Mouse (Mus musculus): Measurements from ENCODE around the gene Trim54. TPM values are rescaled to one million over a fixed set of nuclear protein-coding genes. Genes with fewer than 3 reads are reported as not detected.

The Trim54 gene
- polyA plus RNA-seq, 1 experiment: not detected

DNA sequence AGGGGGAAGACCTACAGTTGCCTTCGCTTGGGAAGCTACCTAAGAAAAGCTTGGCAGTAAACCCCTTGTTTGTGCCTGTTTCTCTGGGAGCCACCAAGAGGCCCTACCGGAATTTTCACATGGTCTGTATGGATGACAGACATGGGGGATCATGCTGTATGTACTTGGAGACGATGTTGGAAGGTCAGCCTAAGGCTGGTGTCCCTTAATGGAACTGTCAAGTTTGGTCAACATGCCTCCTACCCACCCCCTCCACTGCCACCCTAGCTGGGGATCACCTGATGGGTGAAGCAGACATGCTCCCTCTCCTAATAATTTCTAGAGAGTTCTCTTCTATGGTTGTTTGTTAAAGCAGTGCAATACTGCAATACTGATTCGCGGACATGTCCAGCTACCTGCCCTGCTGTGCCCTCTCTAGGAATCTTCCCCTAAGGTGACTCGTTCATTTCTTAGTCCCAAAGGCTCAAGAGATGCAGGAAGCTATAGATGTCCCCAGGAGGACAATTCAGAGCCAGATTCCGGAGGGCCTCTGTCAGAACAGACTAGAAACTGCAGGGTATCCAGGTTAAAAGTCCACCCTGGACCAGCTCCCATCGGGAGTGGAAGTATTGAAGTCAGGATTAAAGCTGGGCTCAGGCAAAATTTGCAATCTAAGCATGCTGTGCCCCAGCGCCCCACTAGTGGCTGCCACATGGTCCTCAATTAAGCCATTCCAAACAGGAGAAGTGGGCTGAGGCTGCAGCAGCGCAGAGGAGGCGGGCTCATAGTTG is 20.6 kb upstream of the Trim54 start:
- no peak for TF ChIP-seq POLR2A (IDR thresholded peaks at IDR 0.05; ENCODE audit: borderline replicate concordance, low read depth, low read length)
- TF ChIP-seq CTCF (IDR thresholded peaks at IDR 0.05; ENCODE audit: low read depth, low read length): no peak
- H3K4me1 ChIP-seq (ENCODE audit: control insufficient read depth, insufficient read depth, low read length): peaks cover 2% of the 10 kb centered on the region; the same call in 1 of the 2 replicates
- H3K27ac ChIP-seq (ENCODE audit: insufficient read depth, low read depth, low read length): no peak overlapping the region
- peak overlapping the region; percentile 50 for H3K4me3 ChIP-seq (ENCODE audit: insufficient read depth, low read length)

DNA sequence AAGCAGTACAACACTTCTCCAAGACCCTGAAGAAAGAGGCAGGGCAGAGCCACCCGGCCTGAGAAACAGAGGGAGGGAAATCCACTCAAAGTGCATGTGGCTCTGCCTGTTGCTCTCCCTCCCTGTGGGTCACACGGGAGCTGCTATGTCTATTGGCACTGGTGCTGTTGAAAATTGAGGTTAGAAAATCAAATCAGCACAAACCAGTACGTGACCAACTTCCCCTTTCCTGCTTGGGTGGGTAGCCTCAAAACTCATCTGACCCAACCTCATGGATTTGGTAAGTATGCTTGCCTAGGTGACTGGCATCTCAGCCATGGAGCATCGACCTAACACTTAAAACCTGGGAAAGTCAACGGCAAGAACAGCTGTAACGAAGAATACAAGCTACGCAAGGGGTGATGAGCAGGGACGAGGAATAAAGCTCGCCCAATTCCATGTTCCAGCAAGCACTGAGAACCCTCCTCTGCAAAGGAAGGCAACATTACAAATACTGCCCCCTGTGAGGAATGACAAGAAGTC is 10.6 kb upstream of the Trim54 start, which contains the start of gene Dnajc5g:
Gene Dnajc5g (plus strand): TSS at position 472 of the 522 bp plus-strand sequence.
- no peak within 1 kb of the TSS for H3K4me3 ChIP-seq (ENCODE audit: insufficient read depth, low read length)
- H3K27ac ChIP-seq (ENCODE audit: insufficient read depth, low read depth, low read length): no peak within 1 kb of the TSS
- TF ChIP-seq CTCF (IDR thresholded peaks at IDR 0.05; ENCODE audit: low read depth, low read length) (no peak), POLR2A (IDR thresholded peaks at IDR 0.05; ENCODE audit: borderline replicate concordance, low read depth, low read length) (no peak)
- no peaks in the 10 kb centered on the region for H3K4me1 ChIP-seq (ENCODE audit: control insufficient read depth, insufficient read depth, low read length)

DNA sequence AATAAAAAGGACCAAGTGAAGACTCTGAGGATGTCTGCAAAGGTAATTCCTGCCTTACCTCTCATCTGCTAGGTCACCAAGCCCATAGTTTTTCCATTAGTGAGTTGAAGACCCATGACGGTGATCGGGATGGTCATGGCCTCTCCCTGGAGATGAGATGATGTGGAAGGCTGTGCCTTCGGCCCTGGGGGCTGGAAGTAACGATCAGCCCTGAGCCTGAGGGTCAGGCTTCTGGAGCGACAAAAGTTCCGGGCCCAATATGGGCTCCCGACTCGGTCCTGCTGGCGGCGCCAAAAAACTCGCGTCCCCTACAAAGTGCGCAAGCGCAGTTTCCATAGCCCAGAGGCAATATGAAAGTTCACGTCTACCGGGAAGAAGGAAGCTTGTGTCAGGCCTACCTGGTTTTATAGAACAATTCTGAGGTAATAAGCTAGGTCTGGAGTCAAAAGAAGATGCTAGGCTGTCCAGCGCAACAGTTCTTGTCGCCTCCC is 8.5 kb upstream of the Trim54 start, which contains the start of gene Slc30a3:
Gene Slc30a3 (minus strand): TSS at position 238 of the 491 bp plus-strand sequence.
- no peak for TF ChIP-seq POLR2A (IDR thresholded peaks at IDR 0.05; ENCODE audit: borderline replicate concordance, low read depth, low read length)
- TF ChIP-seq CTCF (IDR thresholded peaks at IDR 0.05; ENCODE audit: low read depth, low read length): no peak
- no peak within 1 kb of the TSS for H3K27ac ChIP-seq (ENCODE audit: insufficient read depth, low read depth, low read length)
- H3K4me1 ChIP-seq (ENCODE audit: control insufficient read depth, insufficient read depth, low read length): no peaks in the 10 kb centered on the region
- H3K4me3 ChIP-seq (ENCODE audit: insufficient read depth, low read length): no peak within 1 kb of the TSS

DNA sequence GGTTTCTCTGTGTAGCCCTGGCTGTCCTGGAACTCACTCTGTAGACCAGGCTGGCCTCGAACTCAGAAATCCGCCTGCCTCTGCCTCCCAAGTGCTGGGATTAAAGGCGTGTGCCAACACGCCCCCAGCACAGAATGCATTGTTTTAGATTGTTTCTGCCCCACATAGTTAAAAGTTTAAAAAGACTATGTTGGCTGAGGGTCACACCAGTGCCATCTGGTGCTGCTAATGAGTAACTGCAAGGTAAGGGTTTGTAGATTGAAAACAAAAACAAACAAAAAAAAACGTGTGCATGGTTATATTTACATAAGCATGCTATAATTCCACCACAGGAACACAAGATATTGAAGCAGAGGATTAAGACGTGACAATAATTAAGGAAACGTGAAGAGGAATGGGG is 5.7 kb upstream of the Trim54 start:
- Histone ChIP-seq H3K27ac (ENCODE audit: insufficient read depth, low read depth, low read length) (no peak overlapping the region), H3K4me3 (ENCODE audit: insufficient read depth, low read length) (no peak overlapping the region), H3K4me1 (ENCODE audit: control insufficient read depth, insufficient read depth, low read length) (no peaks in the 10 kb centered on the region)
- no peak for TF ChIP-seq POLR2A (IDR thresholded peaks at IDR 0.05; ENCODE audit: borderline replicate concordance, low read depth, low read length)
- TF ChIP-seq CTCF (IDR thresholded peaks at IDR 0.05; ENCODE audit: low read depth, low read length): no peak

DNA sequence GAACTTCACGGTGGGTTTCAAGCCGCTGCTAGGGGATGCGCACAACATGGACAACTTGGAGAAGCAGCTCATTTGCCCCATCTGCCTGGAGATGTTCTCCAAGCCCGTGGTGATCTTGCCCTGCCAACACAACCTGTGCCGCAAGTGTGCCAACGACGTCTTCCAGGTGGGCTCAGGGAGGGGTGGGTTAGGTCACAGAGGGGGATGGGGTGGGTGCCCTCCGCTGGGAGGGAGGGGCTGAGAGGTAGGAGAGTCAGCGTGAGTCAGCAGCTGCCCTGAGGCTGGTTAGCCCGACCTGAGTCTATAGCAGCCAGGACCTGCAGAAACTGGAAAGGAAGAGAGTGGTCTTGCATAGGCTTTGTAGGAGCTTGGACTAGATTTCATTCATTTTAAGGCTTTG is 400 bp downstream of the Trim54 start:
- Histone ChIP-seq H3K27ac (ENCODE audit: insufficient read depth, low read depth, low read length) (no peak overlapping the region), H3K4me3 (ENCODE audit: insufficient read depth, low read length) (no peak overlapping the region), H3K4me1 (ENCODE audit: control insufficient read depth, insufficient read depth, low read length) (peaks cover 7% of the 10 kb centered on the region)
- no peak for TF ChIP-seq POLR2A (IDR thresholded peaks at IDR 0.05; ENCODE audit: borderline replicate concordance, low read depth, low read length)
- TF ChIP-seq CTCF (IDR thresholded peaks at IDR 0.05; ENCODE audit: low read depth, low read length): no peak

DNA sequence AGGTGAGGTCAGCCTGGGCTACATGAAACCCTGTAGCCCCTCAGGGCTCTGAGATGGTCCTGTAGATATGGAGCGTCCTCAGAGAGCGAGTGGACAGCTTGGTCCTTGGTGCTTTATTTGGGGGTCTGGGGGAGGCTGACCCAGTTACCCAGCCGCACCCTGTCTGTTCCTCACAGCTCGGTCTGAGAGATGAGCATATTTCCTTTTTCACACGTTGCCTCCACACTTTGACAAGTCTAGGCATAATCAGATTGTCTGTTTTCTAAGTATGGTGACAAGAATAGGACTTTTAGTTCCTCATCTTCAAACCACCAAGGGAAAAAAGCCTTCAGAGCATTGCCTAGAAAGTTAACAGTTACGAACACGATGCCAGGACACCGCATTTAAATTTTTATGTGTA is 4.6 kb downstream of the Trim54 start:
- peaks cover 7% of the 10 kb centered on the region for H3K4me1 ChIP-seq (ENCODE audit: control insufficient read depth, insufficient read depth, low read length)
- TF ChIP-seq POLR2A (IDR thresholded peaks at IDR 0.05; ENCODE audit: borderline replicate concordance, low read depth, low read length) (no peak), CTCF (IDR thresholded peaks at IDR 0.05; ENCODE audit: low read depth, low read length) (no peak)
- H3K27ac ChIP-seq (ENCODE audit: insufficient read depth, low read depth, low read length): no peak overlapping the region
- no peak overlapping the region for H3K4me3 ChIP-seq (ENCODE audit: insufficient read depth, low read length)

DNA sequence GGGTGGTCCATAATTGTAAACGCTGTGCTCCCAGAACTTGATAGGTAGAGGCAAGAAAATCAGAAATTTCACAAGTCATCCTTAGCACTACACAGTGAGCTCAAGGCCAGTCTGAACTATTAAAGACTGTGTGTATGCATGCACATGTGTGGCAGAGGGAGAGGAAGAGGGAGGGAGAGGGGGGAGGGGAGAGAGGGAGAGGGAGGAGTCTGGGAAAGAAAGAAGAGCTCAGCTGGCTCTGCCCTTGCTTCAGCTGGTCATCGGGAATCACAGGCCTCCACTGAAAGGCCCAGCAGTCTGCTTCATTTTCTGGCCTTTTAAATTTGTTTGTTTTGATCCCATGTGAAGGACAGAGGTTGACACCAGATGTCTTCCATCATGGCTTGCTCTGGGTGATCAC is 7.0 kb downstream of the Trim54 start:
- peaks cover 7% of the 10 kb centered on the region for H3K4me1 ChIP-seq (ENCODE audit: control insufficient read depth, insufficient read depth, low read length)
- TF ChIP-seq POLR2A (IDR thresholded peaks at IDR 0.05; ENCODE audit: borderline replicate concordance, low read depth, low read length): no peak
- no peak for TF ChIP-seq CTCF (IDR thresholded peaks at IDR 0.05; ENCODE audit: low read depth, low read length)
- no peak overlapping the region for H3K27ac ChIP-seq (ENCODE audit: insufficient read depth, low read depth, low read length)
- no peak overlapping the region for H3K4me3 ChIP-seq (ENCODE audit: insufficient read depth, low read length)

DNA sequence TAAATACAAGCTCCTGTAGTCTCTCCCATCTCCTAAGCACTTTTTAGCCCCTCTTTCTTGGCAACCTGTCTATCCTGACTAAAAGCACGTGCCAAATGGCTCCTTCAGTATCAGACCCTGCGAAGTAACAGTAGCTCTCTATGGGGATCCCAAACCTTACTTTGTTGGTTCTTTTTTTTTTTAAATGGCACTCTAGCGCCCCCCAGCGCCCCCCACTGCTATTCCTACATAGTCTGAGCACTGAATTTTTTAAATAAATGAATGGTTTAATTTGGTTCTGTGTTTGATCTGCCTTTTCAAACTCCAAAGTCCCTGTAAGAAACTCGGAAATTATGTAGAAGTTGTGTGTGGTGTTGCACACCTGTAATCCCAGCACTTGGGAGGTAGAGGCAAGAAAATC is 9.5 kb downstream of the Trim54 start:
- Histone ChIP-seq H3K4me1 (ENCODE audit: control insufficient read depth, insufficient read depth, low read length) (peaks cover 4% of the 10 kb centered on the region), H3K27ac (ENCODE audit: insufficient read depth, low read depth, low read length) (no peak overlapping the region), H3K4me3 (ENCODE audit: insufficient read depth, low read length) (no peak overlapping the region)
- TF ChIP-seq CTCF (IDR thresholded peaks at IDR 0.05; ENCODE audit: low read depth, low read length): no peak
- no peak for TF ChIP-seq POLR2A (IDR thresholded peaks at IDR 0.05; ENCODE audit: borderline replicate concordance, low read depth, low read length)

DNA sequence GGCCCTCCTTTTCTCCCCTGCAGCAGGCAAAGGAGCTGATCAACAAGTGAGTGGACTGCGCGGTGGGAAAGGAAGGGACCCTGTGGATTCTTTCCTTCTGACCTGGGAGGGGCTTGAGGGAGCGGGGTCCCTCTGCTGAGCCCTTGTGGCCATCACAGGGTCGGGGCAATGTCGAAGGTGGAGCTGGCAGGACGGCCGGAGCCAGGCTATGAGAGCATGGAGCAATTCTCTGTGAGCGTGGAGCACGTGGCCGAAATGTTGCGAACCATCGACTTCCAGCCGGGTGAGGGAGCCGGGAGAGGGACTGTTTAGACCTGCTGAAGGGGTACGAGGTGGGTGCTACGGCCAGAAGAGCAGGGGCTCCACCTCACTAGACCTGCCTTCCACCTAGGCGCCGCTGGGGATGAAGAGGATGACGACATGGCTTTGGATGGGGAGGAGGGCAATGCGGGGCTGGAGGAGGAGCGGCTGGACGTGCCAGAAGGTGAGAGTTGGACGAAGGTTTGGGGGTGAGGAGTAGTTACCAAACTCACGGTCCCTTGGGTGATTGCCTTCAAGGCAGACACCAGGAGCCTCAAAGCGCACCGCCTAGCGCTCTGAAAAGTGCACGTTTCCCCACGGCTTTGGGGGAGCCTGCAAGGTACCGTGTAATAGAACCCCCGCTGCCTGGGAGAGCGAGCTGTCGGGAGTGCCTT is 20.4 kb downstream of the Trim54 start:
- TF ChIP-seq POLR2A (IDR thresholded peaks at IDR 0.05; ENCODE audit: borderline replicate concordance, low read depth, low read length): no peak
- no peak for TF ChIP-seq CTCF (IDR thresholded peaks at IDR 0.05; ENCODE audit: low read depth, low read length)
- H3K4me3 ChIP-seq (ENCODE audit: insufficient read depth, low read length): no peak overlapping the region

DNA sequence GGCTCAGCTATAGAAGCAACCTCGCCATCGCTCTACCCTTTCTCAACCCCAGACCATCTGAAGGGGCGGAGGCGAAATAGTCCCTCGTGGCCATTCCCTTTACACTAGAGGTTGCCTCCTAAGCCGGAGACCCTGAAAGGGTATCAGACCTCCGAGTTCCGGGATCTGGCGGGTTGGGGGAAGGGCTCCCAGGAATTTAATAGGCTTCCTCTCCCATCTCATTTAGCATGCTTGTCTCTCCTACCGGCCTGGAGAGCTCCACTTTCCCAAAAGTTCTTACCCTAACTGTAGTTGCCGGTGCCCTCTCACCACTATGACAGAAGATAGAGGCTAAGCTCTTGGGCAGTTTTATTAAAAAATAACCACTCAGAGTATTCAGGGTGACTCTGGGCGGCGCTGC is 21.1 kb downstream of the Trim54 start:
- Histone ChIP-seq H3K27ac (ENCODE audit: insufficient read depth, low read depth, low read length) (no peak overlapping the region), H3K4me1 (ENCODE audit: control insufficient read depth, insufficient read depth, low read length) (no peaks in the 10 kb centered on the region), H3K4me3 (ENCODE audit: insufficient read depth, low read length) (no peak overlapping the region)
- no peak for TF ChIP-seq POLR2A (IDR thresholded peaks at IDR 0.05; ENCODE audit: borderline replicate concordance, low read depth, low read length)
- no peak for TF ChIP-seq CTCF (IDR thresholded peaks at IDR 0.05; ENCODE audit: low read depth, low read length)

More for the DNA sequence above, 20.4 kb downstream of the Trim54 start:
- no peak overlapping the region for H3K27ac ChIP-seq (ENCODE audit: insufficient read depth, low read depth, low read length)
- H3K4me1 ChIP-seq (ENCODE audit: control insufficient read depth, insufficient read depth, low read length): no peaks in the 10 kb centered on the region
